Mouse (Mus musculus) kidney, adult 2 months (tissue): ENCODE measurements around the gene Lrrc4c.

Experiments used
- CTCF ChIP-seq: fragments of 200-500 bp; conservative IDR thresholded peaks from 2 replicates; pipeline ENCODE4 v1.5.1; 2011; ENCODE audit warnings: low read depth, mild to moderate bottlenecking, control low read depth, low read length, moderate library complexity, mixed read lengths; ENCODE audit not compliant: insufficient read depth, insufficient read length
- POLR2A ChIP-seq: fragments of 200-500 bp; IDR thresholded peaks from one replicate; pipeline ENCODE4 v1.6.1; 2011; ENCODE audit warnings: low read depth, low read length, control low read depth

- TF ChIP-seq CTCF (no peak), POLR2A (no peak)
Observed at GRCm38 (mm10) chr2:97502501-97502900, 1184.5 kb downstream of the Lrrc4c start.
